Mouse (Mus musculus) E14TG2a.4 (cell line): ENCODE data around the gene Ankrd9.

Experiments
- CTCF ChIP-seq: conservative IDR thresholded peaks from 2 replicates; pipeline ENCODE4 v1.5.1; 2014; ENCODE audit warnings: low read length
- POU5F1 ChIP-seq: IDR thresholded peaks from 2 replicates; pipeline ENCODE4 v1.6.1; 2014; ENCODE audit warnings: low read length, borderline replicate concordance

DNA sequence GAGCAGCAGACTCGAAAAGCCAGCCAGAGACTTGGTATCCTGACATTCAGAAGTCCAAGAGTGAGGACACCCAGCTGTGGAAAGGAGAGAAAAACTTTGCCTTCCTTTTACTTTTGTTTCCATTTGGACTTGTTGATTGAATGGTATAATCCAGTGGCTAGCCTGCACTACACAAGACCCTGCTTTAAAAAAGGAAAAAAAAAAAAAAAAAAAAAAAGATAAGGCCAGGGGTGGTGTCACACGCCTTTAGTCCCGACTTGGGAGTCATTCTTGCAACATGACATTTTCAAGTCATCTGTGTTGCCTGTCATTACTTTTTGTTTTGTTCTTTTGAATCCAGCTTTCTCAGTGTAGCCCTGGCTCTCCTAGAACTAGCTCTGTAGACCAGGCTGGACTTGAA lies 42.7 kb upstream of the Ankrd9 start:
- TF ChIP-seq CTCF (no peak), POU5F1 (no peak)
